Mouse (Mus musculus): ENCODE data around the gene Rapgef4. TPM values are rescaled to one million over a fixed set of nuclear protein-coding genes. Genes with fewer than 3 reads are reported as not detected.
"Not testable (repeated sequence)": the region's sequence is repeated elsewhere in the genome, so short reads cannot be mapped to it uniquely, and the experiment has no call there.

Rapgef4 gene
- polyA plus RNA-seq, 3 experiments from 2014 or later = 0.87 to 8.7 (median 8.6) TPM

DNA sequence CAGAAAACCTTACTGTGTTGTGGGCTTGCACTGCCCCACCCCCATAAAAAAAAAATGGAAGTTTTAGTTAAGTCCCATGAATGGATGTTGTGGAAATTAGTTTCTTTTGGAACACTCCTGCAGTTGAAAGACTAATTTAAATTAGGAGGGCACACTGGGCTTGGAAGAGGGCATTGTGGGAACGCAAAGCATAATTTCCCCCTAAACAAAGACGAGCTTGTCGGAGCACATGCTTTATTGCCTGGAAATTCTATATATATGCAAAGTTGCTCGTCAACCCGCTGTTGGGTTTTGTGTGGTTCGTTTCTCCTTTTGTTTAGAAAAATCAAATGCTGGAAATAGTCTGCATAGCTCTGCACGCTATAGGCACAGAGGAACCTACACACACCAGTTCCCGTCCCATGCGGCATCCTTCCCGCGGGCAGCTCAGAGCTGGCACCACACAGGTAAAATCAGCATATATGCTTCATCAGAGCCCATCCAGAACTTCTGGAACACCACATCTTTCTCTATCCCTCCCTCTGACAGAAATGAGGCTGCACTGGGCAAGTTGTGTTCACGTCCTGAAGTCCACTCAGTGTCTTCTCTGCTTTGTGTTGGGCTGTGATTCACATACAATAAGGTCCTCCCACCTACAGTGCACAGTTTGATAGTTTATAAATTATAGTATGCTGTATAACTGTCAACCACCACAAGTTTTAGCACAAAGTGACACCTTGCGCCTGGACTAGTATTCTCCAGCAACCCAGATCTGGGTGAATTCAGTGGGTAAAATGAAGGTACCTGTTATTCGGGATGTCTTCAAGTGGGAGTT lies 141.6 kb downstream of the Rapgef4 start:
- no peak for ATAC-seq

DNA sequence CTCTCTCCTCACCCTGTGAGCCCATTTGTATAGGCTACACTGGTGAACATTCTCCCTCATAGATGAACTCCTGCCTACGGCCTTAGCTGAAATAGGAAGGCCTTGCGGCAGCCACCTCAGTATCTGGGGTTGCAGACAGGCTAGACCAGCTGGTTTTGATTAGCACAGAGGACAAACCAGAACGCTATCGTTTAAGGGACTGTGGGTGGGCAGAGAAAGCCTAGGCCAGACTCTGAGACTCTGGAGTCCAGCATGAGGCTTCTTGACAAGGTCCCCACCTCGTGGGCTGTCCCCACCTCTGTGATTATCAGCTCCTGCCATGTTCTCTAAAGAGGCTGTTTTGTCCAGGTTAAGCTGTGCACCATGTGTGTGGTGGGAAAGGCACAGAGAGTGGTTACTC lies 142.8 kb downstream of the Rapgef4 start:
- no peak for ATAC-seq

DNA sequence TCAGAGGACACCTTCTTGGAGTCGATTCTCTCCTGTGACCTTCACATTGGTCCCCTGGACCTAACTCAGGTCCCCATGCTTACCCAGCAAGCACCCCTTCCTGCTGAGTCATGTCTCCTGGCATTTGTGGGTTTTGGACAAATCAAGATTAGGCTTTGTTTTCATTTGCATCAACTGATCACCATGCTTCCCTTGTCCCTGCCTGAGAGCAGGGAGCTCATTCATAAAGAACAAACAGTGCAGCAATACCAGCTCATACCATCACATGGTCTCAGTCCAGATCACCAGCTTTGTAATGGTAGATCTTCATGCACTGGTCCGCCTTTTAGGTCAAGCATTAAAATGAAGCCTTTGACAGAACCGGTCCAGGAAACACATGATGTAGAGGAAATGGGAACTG lies 144.7 kb downstream of the Rapgef4 start:
- no peak for ATAC-seq

DNA sequence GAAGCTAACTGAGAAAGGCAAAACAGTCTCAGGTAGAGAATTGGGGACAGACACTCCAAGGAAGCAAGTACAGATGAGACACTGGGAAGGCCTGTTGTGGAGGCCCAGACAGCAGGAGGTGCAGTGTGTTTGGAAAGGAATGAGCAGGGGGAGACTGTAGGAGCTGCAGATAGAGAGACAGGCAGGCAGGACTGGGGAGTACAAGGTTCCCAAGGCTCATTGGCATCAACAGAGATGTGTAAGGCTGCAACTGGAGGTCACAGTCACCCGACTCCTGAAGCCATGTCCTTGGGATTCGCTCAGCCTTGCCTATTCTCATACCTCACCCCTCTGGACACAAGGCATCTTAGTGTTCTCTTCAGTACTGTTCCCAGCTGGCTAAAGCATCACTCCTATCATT lies 145.4 kb downstream of the Rapgef4 start:
- no peak for ATAC-seq

DNA sequence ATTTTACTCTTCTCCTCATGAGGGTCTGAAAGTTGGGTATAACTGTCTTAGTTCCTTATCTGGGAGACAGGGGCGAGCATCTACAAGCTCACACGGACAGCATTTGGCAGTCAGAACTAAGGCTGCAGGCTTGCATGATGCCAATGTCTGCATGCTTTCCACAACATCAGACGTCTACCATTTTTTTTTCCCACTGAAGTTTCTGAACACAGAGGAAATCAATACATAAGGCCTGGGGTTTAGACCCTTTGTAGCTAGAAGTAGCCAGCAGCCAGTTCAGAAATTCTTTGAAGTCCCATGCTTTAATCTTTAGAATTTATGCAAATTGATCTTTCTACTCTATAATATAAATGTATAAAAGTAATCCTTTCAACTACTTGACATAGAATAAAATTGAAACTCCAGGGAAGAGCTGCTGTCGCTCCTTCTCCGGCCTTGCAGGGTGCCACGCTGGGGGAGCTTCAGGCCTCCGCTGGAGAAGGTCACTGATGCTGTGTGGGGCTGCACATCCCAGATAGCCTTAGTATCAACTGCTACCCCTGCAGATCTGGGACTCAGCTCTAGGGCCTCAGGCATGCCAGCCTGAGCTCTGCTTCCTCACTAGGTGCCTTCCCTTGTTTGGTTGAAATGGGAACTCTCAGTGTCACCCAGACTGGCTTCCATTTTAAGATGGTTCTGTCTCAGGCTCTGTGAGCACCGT lies 148.7 kb downstream of the Rapgef4 start:
- no peak for ATAC-seq

DNA sequence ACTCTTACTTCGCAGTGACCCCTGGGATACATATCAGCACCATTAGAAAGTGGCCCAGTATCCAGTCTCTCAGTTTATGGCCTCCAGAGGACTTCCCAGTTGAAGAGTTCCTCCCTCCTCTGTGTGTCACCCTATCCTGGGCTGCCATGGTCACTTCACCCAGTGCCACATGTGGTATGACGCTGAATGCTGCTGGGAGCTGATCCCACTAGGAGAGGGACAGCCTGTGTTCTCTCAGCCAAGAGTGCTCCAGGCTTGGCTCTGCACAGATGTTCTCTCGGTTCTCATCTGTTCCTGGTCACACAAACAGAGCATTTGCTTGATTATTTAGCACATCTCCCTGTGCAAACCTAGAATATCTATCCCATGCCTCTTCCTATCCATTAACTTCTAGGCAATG lies 151.2 kb downstream of the Rapgef4 start:
- no peak for ATAC-seq

DNA sequence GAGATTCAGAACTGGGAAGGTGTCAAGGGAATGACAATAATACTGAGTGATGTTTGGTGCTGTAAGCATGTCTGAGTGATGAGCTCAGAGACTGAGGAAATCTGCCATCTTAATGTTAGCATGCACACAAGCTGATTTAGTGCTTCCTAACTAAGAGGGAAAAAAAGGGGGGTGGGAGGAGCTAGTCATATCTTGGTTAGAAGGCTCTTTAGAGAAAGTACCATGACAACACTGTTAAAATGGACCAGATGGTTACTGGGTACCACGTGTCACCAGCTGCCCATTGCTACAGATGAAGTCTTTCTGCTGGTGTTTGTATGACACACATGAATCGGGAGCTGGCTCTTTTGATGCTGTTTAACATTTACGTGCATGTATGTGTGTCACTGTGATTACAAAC lies 155.0 kb downstream of the Rapgef4 start:
- ATAC-seq = no peak

DNA sequence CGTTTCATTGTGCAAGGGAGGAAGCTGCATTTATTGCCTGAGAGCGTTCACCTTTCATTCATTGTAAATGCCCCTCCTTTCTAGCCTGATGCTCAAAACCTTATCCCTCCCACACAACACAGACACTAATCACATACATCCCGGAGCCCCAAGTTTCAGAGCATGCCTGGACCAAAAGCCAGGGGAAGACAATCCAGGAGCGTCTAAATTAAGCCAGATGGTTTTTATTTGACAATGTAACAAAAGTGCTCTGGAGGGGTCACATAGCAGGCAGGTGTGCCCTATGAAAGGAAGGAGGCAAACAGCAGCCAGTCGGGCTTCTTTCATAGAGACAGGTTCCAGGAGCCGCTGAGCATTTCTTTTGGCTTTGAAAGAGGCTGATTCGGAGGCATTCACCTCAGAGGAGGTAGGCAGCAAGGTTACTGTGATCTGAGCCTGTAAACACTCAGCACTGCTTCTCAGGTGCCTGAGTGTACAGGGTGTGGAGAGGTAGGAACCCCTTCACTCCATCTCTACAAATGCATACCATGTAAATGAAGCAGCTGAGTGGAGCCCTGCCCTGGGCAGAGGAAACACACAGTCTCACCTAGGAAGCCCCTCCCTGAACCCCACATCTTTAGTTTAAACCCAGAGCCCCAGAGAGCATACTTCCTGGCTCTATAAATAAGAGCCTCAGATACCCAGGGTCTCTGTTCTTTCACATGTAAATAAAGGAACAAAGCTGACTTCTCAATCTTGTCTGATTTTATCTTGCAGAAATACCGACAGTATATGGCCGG lies 155.6 kb downstream of the Rapgef4 start:
- ATAC-seq = peak; percentile 52

DNA sequence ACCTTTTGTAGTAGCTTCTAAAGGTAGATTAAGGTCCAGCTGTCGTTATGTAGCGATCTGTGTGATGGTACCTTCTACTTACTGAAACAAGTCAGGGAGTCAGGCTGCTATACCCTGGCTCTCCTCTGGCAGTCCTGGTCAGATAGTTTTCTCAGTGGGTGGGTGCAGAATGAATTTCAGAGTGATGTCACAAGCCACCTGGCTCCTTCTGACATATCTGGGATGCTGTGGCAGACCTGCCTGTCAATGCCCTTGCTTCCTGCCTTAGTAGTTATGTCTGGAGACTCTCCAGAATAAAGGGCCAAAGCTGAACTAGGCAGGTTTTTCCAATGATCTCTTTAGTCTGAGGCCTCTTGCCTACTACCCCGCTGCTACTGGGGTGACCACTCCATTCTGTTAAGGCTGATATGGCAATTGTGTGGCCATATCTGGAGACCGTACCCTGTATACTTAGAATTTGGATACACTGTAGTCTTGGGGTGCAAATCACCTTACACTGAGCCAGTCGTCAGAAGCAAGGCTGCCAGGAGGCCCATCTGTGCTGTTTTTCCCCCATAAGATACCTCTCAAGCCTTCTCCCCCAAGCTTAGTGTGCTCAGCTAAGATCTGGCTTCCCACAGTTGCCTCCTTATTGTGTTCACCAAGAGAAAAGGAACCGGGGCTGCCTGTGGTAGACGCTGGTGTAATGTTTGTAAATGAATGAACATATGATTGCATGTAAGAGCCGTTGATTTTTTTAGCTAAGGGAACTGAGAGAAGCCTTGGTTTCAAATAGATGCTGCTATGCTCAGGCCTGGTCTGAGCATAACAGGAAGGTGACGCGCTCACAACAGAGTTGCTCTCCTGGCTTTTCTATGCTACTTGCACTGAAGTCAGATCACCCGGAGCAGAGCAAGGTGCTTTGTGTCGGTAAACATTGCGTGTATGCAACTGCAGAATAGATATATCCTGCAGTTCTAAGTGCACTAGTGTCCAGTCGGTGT lies 159.1 kb downstream of the Rapgef4 start:
- no peak for ATAC-seq

DNA sequence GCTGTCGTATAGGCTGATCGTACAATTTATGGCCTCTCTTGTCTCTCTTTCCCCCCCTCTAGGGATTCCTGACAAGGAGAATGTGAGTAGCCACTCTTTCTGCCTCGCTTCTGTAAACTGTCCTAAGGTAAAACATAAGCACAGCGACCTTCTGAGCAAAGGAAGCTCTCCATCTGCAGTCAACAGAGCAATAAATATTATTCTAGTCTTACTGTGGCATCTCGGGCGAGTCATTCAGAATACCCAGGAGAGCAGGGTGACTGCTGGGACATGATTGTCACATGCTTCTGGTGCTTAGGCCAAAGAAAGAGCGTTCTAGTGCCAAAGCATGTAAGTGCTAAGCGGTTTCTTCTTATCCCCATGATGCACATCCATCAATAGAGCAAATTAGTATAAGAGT lies 160.1 kb downstream of the Rapgef4 start:
- no peak for ATAC-seq

DNA sequence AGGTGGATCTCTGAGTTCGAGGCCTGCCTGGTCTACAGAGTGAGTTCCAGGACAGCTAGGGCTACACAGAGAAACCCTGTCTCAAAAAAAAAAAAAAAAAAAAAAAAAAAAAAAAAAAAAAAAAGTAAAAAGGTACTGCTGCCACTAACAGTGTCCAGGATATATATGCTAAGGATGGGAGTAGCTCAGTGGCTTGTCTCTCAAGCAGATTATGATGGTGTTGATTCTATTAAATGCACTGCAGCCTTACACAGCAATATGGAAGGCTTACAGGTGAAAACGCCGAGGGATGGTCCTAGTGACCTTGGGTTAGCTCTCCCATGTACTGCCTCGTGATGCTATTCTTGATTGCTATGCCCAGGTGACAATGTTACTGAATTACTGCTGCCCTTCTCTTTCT lies 160.7 kb downstream of the Rapgef4 start:
- not testable (repeated sequence) for ATAC-seq

DNA sequence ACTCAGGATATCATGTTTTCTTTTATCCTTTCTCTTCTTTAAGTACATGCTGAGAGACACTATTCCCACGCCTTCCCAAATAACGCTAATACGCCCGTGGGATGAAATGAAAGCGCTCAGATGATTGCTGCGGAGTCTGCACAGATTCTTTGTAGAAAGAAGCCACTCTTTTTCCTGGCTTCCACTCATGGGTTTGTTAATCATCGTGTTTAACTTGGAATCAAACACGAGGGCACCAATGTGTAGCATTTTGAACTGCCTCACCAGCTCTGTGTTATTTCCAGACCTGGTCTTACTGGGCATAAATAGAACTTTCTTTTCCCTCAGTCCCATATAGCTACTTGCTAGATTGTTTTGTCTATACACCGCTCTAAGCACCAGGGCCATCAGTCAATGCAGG lies 162.4 kb downstream of the Rapgef4 start:
- no peak for ATAC-seq

DNA sequence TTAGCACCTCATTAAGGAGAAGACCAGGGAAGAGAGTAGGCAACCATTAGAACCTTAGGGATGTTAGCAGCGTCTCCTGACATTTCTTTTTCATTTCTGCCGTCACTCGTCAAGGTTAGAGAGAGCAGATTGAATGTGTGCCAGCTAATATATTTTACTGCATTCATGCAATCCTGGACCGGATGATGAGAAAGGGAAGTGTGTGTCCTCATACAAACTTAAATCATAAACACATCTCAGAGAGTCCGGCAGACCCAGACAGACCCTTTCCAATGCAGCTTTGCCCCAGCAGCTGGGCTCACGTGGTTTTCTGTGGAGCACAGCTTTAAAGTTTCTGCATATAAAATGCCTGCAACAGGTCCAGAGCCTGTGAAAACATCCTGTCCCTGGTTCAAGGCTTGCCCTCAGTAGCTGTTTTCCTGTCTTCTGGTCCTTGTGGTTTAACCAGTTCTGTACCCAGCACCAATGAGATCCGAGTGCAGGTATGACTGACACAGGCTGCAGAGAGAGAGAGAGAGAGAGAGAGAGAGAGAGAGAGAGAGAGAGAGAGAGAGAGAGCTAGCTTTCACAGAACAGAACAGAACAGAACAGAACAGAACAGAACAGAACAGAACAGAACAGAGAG lies 163.6 kb downstream of the Rapgef4 start:
- ATAC-seq = peak; percentile 81

DNA sequence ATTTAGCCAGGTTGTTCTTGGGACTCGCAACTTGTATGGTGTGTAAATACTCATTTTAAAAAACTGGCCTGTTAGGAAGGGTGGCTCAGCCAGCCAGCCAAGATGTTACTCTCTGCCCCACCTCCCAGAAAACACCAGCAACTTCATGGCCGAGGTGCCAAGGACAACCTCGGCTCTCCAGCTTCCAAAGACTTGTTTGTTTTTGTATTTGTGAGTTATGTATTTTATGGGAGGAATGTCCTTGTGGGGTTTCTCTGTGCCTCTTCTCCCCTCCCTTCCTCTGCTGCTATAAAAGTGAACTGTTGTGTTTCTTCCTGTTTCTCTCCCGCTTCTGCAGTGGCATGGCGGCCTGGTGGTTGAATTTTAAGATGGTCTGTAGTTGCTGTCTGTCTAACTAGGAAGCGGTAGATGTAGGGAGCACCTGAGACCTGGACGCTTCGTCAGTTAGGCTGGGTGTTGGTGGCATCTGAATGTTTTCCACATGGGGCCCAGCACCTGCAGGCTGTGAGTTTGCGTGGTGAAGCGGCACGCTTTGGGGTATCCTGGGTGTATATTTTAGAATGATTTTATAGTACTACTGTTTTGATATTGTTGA lies 164.3 kb downstream of the Rapgef4 start:
- no peak for ATAC-seq

DNA sequence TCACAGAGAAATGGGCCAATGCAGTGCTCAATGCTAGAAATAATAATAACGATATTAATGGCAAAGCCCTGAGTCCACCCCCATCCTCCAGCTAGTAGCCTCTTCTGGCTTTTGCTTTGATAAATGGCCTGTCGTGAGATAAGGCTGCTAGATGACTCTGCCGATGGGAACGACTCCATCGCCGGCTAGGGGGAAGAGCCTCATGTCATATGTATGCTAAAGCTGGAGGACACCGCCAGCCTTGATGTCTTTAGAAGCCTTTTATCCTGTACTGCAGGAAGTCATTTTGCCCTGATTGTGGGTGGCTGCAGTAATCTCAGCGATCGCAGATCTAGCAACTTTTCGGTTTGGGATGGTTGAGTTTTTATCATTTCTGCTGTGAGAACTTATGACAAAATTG lies 165.0 kb downstream of the Rapgef4 start:
- ATAC-seq = peak; percentile 51

DNA sequence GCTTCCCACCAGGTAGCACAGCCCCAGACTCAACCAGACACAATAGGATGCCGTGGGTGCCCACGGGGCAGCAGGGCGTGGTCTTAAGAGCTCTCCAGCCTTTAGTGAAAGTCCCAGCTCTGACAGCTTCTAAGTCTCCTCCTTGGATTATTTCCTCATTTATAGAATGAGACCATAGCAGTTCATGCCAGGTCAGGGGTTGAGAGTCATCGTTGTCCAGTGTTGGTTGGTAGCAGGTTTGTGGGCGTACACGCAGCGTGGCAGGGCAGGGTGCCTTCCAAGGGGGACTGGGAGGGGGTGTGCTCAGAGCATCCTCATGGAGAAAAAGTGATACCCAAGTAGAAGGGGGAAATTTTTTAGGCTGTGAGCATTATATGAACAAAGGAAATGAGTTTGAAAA lies 166.2 kb downstream of the Rapgef4 start:
- no peak for ATAC-seq

DNA sequence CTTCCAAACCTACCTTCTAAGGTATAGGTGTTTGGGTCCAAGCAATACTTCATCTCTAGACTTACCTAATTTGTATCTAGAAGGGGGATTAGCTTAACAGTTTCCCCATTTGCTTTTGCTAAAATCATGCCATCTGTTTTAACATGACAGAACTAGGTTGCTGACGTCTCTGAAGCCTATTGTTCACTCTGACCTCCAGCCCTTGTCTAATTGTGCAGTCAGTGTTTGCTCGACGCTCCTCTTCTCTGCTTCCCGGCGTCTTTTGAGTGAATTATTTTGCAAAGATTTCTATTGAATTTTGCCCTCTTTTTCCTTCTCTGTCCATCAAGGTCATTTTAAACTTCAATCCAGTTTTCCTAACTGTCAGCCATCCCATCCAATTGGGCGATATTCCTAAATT lies 166.7 kb downstream of the Rapgef4 start:
- no peak for ATAC-seq

DNA sequence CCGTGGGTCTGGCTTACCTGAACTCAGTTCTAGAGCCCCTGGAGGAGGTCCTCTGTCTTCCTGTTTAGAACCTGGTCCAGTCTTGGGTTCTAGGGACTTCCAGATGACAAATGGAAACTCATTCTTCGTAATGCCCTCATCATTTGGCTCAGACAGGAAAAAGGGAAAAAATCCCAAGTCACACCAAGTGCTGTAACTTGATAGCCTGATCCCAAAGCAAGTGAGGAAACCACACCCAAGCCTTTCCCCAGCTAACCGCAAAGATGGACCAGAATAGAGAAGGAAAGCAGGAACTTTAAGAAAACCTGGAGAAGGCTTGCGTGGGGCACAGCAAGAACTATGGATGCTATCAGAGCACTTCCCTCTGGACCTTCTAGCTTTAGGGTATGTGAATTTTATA lies 167.6 kb downstream of the Rapgef4 start:
- no peak for ATAC-seq

DNA sequence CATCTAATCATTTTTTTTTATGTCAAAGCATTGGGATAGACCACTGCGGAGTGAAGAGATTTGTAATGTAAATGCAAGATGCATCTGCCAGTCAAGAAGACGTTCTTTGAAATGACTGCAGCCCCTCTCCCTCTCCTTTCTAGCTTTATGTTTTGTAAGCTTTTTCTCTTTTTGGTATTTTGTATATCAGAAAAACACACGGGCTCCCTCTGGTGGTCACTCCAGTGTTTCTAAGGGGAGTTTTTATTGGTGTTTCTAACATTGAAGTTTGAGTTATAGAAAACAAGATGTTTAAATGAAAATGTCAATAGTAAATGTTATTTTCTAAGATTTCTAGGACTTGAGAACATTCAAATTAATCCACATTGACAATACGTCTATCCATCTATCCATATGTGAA lies 168.0 kb downstream of the Rapgef4 start:
- no peak for ATAC-seq

DNA sequence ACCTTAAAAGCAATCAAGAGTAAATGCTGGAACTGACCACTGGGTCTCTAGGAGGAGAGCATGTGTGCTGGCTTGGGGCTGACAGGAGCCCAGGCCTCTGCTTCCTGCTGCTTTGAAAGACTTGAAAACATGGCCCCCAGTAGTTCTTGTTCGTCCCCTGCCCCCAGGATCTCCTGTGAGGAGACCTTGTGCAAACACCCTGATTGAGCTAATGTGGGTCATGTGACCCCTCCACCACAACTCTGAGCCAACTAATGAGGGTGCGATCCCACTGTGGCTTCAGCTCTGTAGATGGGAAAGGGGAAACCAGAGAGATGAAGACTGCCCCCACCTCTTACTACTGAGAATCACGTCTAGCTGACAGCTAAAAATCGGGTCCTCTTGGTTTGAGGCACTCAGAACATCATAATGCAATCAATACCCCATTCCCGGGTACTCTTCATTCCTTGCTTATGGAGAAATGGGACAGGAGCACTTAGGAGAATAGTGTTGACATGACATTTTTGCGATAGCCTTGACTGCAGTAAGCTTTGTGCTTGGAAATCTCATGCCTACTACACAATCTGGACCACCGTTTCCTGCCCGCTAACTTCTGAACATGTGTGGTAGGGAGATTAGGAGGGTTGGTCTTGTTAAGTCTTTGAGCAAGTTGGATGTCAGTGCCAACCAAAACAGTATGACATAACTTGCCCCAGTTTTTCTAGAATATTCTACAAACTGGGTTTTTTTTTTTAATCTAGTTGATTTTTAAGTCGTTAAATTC lies 170.9 kb downstream of the Rapgef4 start:
- ATAC-seq = no peak

DNA sequence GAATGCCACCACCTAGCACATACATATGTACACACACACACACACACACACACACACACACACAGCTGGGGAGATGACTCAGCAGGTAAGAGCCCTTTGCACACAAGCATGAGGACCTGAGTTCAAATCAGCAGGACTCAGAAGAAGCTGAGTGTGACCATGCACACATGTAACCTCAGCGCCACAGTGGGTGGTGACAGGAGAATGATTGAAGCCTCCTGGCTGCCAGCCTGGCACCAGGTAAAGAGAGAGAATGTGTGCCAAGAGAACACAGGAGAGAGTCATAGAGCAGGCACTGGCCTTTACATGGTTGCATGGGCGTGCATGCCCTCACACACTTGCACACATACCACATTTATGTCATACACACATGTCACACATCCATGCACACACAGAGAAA lies 171.7 kb downstream of the Rapgef4 start:
- ATAC-seq = no peak

Measured in inflammation-experienced regulatory T-cells, adult 6 months (primary cell).